ENCODE assay signal across 8 mouse cellular contexts in the genomic region with DNA sequence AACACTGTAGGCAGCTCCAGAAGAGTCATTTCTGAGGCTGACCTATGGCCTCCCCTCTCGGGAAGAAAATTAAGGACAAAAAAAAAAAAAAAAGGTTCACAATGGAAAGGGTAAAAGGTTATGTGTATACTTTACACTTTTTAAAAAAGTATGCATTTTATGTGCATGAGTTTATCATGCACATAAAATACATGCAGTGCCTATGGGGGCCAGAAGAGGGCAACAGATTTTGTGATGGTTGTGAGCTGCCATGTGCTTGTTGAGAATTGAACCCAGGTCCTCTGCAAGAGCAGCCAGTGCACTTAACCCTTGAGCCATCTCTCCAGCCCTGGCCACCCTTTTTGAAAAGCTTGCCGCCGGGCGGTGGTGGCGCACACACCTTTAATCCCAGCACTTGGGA. TPM values are rescaled to one million over a fixed set of nuclear protein-coding genes. Genes with fewer than 3 reads are reported as not detected.
DNase-seq lines count a peak whose midpoint lies in the region; ATAC-seq and TF ChIP-seq lines count a peak whose summit lies in the region.

No protein-coding gene starts in this region.

- peak; percentile 53 for TF ChIP-seq CTCF in heart, adult 2 months (IDR thresholded peaks at IDR 0.05)
- peak; percentile 52; the same call in 1 of the 2 replicates for TF ChIP-seq CTCF in lung, postnatal 0 days (IDR thresholded peaks at IDR 0.05)

- H3K9ac ChIP-seq in heart, adult 2 months (ENCODE audit: low read depth, low read length): no peak overlapping the region
- no peak overlapping the region for H3K9ac ChIP-seq in lung, postnatal 0 days (replicated peaks; ENCODE audit: low read depth)
- H3K9ac ChIP-seq in limb, embryonic 12.5 days (replicated peaks): no peak overlapping the region

- no peak for DNase-seq in heart, adult 2 months
- no peak for DNase-seq in heart, postnatal 10 days
- DNase-seq in lung, postnatal 0 days (ENCODE audit: low spot score): no peak
- DNase-seq in lung, postnatal 25 days (ENCODE audit: low spot score): no peak
- DNase-seq in thymus, postnatal 4 days: peak; percentile 62
- DNase-seq in adrenal gland, adult 2 months: no peak
- DNase-seq in urinary bladder, postnatal 14 days (ENCODE audit: low spot score): no peak

- no peaks in the 10 kb centered on the region for H3K79me2 ChIP-seq in heart, adult 2 months (replicated peaks; ENCODE audit: control insufficient read depth, insufficient read depth, low read length)

- no peak overlapping the region for H3K4me2 ChIP-seq in lung, postnatal 0 days (replicated peaks; ENCODE audit: low read depth, low read length)
- H3K4me2 ChIP-seq in limb, embryonic 12.5 days: peak overlapping the region; percentile 66; the same call in 1 of the 2 replicates

- 55% methylated on average over 5 of the region's 5 CpGs for WGBS in heart, adult 2 months
- 62% methylated on average over 5 of the region's 5 CpGs for WGBS in lung, postnatal 0 days
- WGBS in limb, embryonic 12.5 days: 58% methylated on average over 5 of the region's 5 CpGs

- ATAC-seq in lung, postnatal 0 days: no peak
- ATAC-seq in limb, embryonic 12.5 days (ENCODE audit: insufficient number of reproducible peaks, insufficient read depth, low FRiP score, low TSS enrichment, low read depth): no peak

- intact Hi-C loops in heart, adult 2 months (cut with DNase I): no loop called here
- intact Hi-C loops in heart, postnatal 10 days (cut with DNase I): no loop called here

- no peak for TF ChIP-seq EP300 in heart, adult 2 months (IDR thresholded peaks at IDR 0.05; ENCODE audit: insufficient read depth, low read depth, low read length)
- no peak for TF ChIP-seq EP300 in lung, postnatal 0 days (IDR thresholded peaks at IDR 0.05)

- H3K27ac ChIP-seq in heart, adult 2 months: no peak overlapping the region
- no peak overlapping the region for H3K27ac ChIP-seq in lung, postnatal 0 days (ENCODE audit: low read length)
- no peak overlapping the region for H3K27ac ChIP-seq in limb, embryonic 12.5 days

- no peak for TF ChIP-seq POLR2A in heart, adult 2 months (IDR thresholded peaks at IDR 0.05; ENCODE audit: insufficient read depth, low read depth, low read length)

- H3K36me3 ChIP-seq in heart, adult 2 months (ENCODE audit: control insufficient read depth, insufficient read depth, low read length): no peaks in the 10 kb centered on the region
- H3K36me3 ChIP-seq in lung, postnatal 0 days (ENCODE audit: insufficient read depth, low read length): no peaks in the 10 kb centered on the region
- no peaks in the 10 kb centered on the region for H3K36me3 ChIP-seq in limb, embryonic 12.5 days

- peaks cover 15% of the 10 kb centered on the region for H3K27me3 ChIP-seq in heart, adult 2 months (ENCODE audit: control insufficient read depth, insufficient read depth, low read length)
- H3K27me3 ChIP-seq in lung, postnatal 0 days (replicated peaks; ENCODE audit: insufficient read depth, low read length): peaks cover 26% of the 10 kb centered on the region
- peaks cover 80% of the 10 kb centered on the region for H3K27me3 ChIP-seq in limb, embryonic 12.5 days

- H3K4me3 ChIP-seq in heart, adult 2 months: no peak overlapping the region
- H3K4me3 ChIP-seq in lung, postnatal 0 days (ENCODE audit: low read depth, low read length): no peak overlapping the region
- peak overlapping the region; percentile 39; the same call in 1 of the 2 replicates for H3K4me3 ChIP-seq in limb, embryonic 12.5 days (replicated peaks)

- no peaks in the 10 kb centered on the region for H3K9me3 ChIP-seq in lung, postnatal 0 days (ENCODE audit: low read length)
- peaks cover 9% of the 10 kb centered on the region; the same call in 1 of the 2 replicates for H3K9me3 ChIP-seq in limb, embryonic 12.5 days

- no peaks in the 10 kb centered on the region for H3K4me1 ChIP-seq in heart, adult 2 months (ENCODE audit: control insufficient read depth, insufficient read depth, low read length)
- H3K4me1 ChIP-seq in lung, postnatal 0 days (ENCODE audit: insufficient read depth, low read depth, low read length): no peaks in the 10 kb centered on the region
- peaks cover 16% of the 10 kb centered on the region for H3K4me1 ChIP-seq in limb, embryonic 12.5 days (replicated peaks)

RNA-seq across cellular contexts. Expression of a gene that starts 3.6 kb away (rescaled TPM):
- total RNA-seq in heart, adult 2 months (2021): not detected
- not detected in 2 replicates for polyA plus RNA-seq in heart, adult 2 months (2012; rRNA removed)
- total RNA-seq in heart, postnatal 10 days (2021): not detected
- 0.21 and 0.37 TPM in 2 replicates for polyA plus RNA-seq in lung, postnatal 0 days (2015; fragmentation: Nextera tagmentation; extraction: Ambion mirVana)
- polyA plus RNA-seq in limb, embryonic 12.5 days (2016; fragmentation: Nextera tagmentation; extraction: Ambion mirVana): 0.19 TPM in 1 of 2 replicates, not detected in the other
- not detected for total RNA-seq in adrenal gland, adult 2 months (2021)
- 0.16 TPM in 1 of 2 replicates, not detected in the other for polyA plus RNA-seq in adrenal gland, adult 2 months (2012; rRNA removed)

RNA-seq across cellular contexts. Expression of a gene that starts 11.3 kb away (rescaled TPM):
- not detected for total RNA-seq in heart, adult 2 months (2021)
- not detected in 2 replicates for polyA plus RNA-seq in heart, adult 2 months (2012; rRNA removed)
- total RNA-seq in heart, postnatal 10 days (2021): not detected
- not detected in 2 replicates for polyA plus RNA-seq in lung, postnatal 0 days (2015; fragmentation: Nextera tagmentation; extraction: Ambion mirVana)
- 0.54 TPM in 1 of 2 replicates, not detected in the other for polyA plus RNA-seq in limb, embryonic 12.5 days (2016; fragmentation: Nextera tagmentation; extraction: Ambion mirVana)
- total RNA-seq in adrenal gland, adult 2 months (2021): not detected
- polyA plus RNA-seq in adrenal gland, adult 2 months (2012; rRNA removed): not detected in 2 replicates

RNA-seq across cellular contexts. Expression of a gene that starts 39.4 kb away (rescaled TPM):
- 10 to 100 TPM; 15.8 to 22.7 TPM for total RNA-seq in heart, adult 2 months (2021)
- 28.6 and 38.6 TPM in 2 replicates for polyA plus RNA-seq in heart, adult 2 months (2012; rRNA removed)
- total RNA-seq in heart, postnatal 10 days (2021): 10 to 100 TPM; 14.3 to 17.5 TPM
- polyA plus RNA-seq in lung, postnatal 0 days (2015; fragmentation: Nextera tagmentation; extraction: Ambion mirVana): 11.7 and 13.1 TPM in 2 replicates
- polyA plus RNA-seq in limb, embryonic 12.5 days (2016; fragmentation: Nextera tagmentation; extraction: Ambion mirVana): 32.3 and 34.7 TPM in 2 replicates
- 10 to 100 TPM; 20.2 to 21.6 TPM for total RNA-seq in adrenal gland, adult 2 months (2021)
- polyA plus RNA-seq in adrenal gland, adult 2 months (2012; rRNA removed): 191 and 216 TPM in 2 replicates

RNA-seq across cellular contexts. Expression of a gene that starts 40.5 kb away (rescaled TPM):
- total RNA-seq in heart, adult 2 months (2021): 10 to 100 TPM; 24.4 to 32.5 TPM
- polyA plus RNA-seq in heart, adult 2 months (2012; rRNA removed): 34.0 and 44.3 TPM in 2 replicates
- 10 to 100 TPM; 37.2 to 37.4 TPM for total RNA-seq in heart, postnatal 10 days (2021)
- 16.2 and 18.5 TPM in 2 replicates for polyA plus RNA-seq in lung, postnatal 0 days (2015; fragmentation: Nextera tagmentation; extraction: Ambion mirVana)
- polyA plus RNA-seq in limb, embryonic 12.5 days (2016; fragmentation: Nextera tagmentation; extraction: Ambion mirVana): 52.2 and 57.5 TPM in 2 replicates
- total RNA-seq in adrenal gland, adult 2 months (2021): 10 to 100 TPM; 39.3 to 42.8 TPM
- 25.6 and 30.7 TPM in 2 replicates for polyA plus RNA-seq in adrenal gland, adult 2 months (2012; rRNA removed)

RNA-seq across cellular contexts. Expression of a gene that starts 54.6 kb away (rescaled TPM):
- total RNA-seq in heart, adult 2 months (2021): 10 to 100 TPM; 16.6 to 18.0 TPM
- polyA plus RNA-seq in heart, adult 2 months (2012; rRNA removed): 17.0 and 22.6 TPM in 2 replicates
- 10 to 100 TPM; 21.4 to 22.4 TPM for total RNA-seq in heart, postnatal 10 days (2021)
- 11.8 and 12.1 TPM in 2 replicates for polyA plus RNA-seq in lung, postnatal 0 days (2015; fragmentation: Nextera tagmentation; extraction: Ambion mirVana)
- 15.4 and 15.7 TPM in 2 replicates for polyA plus RNA-seq in limb, embryonic 12.5 days (2016; fragmentation: Nextera tagmentation; extraction: Ambion mirVana)
- total RNA-seq in adrenal gland, adult 2 months (2021): 10 to 100 TPM; 34.6 to 39.4 TPM
- polyA plus RNA-seq in adrenal gland, adult 2 months (2012; rRNA removed): 40.2 and 49.0 TPM in 2 replicates
